Mouse (Mus musculus) ZHBTc4 (cell line): Measurements from ENCODE around the gene Fam173a.

Source experiments
- DNase-seq: peaks from one replicate; pipeline ENCODE4 v3.0.0-alpha.2; 2011; ENCODE audit warnings: low read depth, low spot score

The Fam173a gene

GRCm38 (mm10) chr17:25792615-25793014 lies at the start of gene Fam173a:
Gene Fam173a, minus strand, starts transcription at chr17:25792901.
- peak; percentile 41 for DNase-seq

- DNase-seq = no peak
These were observed 48.6 kb upstream of the Fam173a start, which contains the start of gene Gm20683 for GRCm38 (mm10) chr17:25841117-25841880. Gene Gm20683, minus strand, starts transcription at chr17:25841763.

GRCm38 (mm10) chr17:25840519-25840918 lies 47.8 kb upstream of the Fam173a start:
- no peak for DNase-seq

DNA sequence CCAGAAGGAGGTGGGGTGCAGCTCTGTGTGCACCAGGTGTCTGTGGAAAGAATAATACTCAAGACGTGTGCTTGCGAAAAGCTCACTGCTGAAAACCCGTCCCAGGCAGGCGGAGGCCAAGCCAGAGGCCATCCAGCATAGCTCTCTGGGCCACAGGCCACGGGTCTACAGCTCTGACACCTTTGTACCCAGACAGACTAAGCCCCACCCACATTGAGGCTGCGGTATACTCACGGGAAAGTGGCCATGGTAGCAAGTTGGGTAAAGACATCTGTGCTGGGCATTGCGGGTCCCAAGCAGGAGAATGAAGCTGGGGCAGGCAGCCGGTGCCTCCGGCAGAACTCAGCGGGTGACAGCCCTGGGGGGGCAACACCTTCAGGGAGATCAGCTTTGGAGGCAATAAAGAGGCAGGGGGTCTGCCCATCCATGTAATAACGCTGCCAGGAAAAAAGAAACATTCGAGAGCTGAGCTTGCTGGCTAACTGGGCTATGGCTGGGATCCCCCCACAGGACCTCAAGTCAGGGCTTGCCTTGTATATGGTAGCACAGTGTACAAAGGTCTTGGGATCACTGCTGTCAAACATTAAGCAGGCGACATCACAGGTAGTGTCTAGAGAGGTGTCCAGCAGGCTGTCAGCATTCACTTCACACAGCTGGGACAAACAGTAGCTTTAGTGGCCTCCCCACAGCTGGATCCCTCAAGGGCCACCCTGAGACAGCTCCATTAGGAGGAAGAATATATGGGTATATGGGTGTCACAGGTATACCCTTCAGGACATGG lies 46.9 kb upstream of the Fam173a start:
- DNase-seq = no peak

DNA sequence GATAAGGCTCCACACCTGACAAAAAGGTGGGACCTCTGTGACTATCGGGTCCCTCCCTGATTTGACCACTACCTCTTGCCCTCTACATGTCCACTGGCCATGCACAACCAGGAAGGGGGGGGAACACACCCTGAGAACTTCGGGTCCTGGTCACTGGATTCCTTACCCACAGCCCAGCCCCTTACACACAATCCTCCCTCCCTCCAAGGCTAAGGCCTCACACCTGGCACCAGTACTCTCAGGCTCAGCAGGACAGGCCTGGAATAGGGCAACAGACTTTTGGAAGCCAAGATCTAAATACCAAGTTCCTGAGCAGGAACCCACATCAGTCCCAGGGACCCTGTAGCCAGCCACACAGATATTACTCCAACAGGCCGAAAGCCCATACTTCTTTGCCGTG lies 46.2 kb upstream of the Fam173a start:
- no peak for DNase-seq

DNA sequence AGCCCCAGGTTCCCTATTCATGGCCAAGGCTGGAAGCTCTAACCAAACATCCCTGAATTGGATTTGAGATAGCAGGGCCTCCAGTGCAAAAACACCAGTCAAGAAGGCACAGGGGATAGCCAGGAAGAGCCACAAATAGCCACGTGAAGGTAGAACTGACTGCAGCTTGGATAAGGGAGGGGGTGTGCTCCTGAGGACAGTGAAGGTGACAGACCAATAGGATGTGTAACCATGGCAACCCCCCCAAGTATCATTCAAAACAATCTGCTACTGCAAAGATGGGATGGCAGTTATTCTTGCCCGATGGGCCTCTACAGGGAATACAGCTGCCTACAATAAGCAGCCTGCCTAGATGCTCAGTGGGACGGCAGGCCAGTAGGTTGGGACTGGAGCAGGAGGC lies 44.8 kb upstream of the Fam173a start:
- no peak for DNase-seq

DNA sequence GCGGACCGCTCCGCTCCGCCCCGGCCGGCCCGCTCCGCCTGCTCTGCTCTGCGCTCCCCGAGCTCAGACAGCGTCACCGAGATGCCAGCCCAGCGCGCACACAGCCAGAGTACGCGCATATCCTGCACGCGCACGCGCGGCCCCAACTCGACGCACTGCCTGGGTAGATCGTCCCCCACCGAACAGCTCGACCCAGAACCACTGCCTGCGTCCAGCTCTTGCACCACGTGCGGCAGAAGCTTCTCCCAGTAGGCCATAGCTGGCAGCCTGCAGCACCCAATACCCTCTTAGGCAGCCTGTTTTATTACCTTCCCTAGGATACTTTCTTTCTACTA lies 44.3 kb upstream of the Fam173a start, which contains the start of gene Rhbdl1:
Gene Rhbdl1 (minus strand): TSS at position 220 of the 335 bp plus-strand sequence.
- peak; percentile 76 for DNase-seq

DNA sequence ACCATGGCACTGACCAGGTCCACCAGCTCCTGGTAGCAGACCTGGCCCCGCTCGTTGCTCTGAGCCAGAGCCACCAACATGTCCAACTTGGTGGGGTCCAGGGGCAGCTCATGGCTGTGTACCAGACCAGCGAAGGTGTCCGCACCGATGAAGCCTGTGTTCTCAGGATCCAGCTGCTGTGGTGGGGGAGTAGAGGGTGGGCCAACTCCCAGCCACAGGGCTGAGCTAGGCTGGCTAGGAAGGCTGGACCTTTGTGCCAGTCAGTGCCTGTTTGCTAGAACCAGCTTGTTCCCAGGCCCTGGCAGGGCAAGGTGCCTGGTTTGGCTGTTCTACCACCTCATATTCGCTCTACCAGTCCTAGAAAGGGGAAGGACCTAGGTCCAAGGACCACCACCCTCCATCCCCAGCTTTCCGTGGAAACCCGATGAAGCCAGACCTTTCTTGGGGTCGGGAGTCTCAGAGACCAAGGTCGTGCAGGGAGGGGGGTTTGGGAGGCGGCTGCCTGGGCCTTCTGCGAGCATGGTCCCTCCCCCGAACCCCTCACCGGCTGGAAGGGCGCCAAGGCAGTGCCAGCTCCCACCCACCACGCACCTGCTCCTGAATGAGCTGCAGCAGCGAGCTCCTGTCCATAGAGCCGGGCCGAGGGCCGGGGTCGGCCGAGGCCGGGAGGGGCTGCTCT lies 43.8 kb upstream of the Fam173a start:
- no peak for DNase-seq

DNA sequence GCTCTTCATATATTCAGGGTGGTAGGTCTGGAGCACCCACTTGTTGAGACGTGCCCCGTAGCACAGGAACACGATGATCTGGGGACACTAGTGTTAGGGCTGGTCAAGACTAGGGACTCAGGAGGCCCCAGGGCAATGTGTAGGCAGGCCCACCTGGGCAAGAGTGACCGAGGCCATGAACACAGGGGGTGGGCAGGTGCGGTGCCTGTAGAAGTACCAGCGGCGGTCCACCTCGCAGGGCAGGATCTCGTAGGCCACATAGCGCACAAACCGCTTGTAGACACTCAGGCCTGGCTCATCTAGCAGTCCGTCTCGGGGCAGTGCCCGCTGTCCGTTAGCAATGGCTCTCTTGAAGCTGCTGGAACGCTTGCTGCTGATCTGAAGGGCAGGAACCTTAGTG lies 43.1 kb upstream of the Fam173a start:
- no peak for DNase-seq

DNA sequence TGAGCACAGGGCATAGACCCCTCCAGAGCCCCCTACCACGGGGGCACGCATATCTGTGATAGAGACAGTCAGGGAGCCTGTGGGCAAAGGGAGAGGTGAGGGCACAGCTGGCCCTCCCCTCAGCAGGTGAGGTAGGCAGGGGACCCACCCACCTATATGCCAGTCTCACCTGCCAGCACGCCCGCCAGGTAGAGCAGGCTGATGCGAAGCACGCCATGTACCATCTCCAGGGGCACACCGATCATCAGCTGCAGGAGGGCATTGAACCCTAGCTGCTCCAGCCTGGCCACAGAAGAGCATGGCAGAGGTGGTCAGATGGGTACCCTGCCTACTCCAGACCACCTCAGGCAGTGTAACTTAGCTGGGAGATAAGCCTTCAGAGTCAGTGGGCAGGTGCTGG lies 42.6 kb upstream of the Fam173a start:
- no peak for DNase-seq

- no peak for DNase-seq
These were observed 42.0 kb upstream of the Fam173a start for GRCm38 (mm10) chr17:25834595-25835222.

GRCm38 (mm10) chr17:25833961-25834594 lies 41.4 kb upstream of the Fam173a start:
- DNase-seq = no peak

GRCm38 (mm10) chr17:25833291-25833663 lies 40.6 kb upstream of the Fam173a start, which contains the start of gene Stub1:
Gene Stub1, minus strand, starts transcription at chr17:25833404.
- DNase-seq = peak; percentile 91

DNA sequence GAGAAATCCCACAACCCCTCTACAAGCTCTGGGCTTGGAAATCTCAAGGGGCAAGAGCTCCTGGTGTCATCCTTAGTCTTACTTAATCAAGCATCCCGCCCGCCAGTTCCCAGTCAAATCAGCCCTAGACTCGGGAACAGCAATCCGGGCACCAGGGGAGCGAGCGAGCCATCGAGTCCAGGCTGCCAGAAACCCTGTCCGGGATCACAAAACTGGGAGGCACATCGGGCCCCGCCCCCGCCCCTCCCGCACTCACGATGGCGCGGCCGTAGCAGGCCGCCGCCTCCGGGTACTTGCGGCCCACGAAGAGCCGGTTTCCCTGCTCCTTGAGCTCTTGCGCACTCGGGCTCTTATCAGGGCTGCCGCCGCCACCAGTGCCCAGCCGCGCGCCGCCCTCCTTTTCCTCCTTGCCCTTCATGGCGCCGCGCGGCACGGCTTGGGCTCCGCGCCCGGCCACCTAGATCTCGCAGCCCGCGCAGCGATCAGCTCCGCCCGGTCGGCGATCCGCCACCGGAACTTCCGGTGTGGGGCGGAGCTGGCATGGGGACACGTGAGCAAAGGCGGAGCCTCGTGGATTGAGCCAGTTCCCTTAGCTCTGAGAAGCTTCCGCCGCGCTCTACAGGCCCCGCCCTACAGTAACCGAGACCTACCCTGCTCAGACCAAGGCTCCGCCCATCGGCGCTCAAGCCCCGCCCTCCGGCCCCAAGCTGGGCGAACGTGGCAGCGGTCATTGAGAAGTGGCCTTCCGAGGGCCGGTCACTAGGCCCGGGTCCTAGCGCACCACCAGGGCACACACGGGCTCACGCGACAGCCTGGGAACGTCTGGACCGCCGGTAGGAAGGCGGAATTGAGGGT lies 40.0 kb upstream of the Fam173a start:
- peak; percentile 99 for DNase-seq

- DNase-seq = no peak
These were observed 39.0 kb upstream of the Fam173a start for GRCm38 (mm10) chr17:25831451-25832281.

GRCm38 (mm10) chr17:25830806-25831431 lies 38.2 kb upstream of the Fam173a start:
- DNase-seq = no peak

DNA sequence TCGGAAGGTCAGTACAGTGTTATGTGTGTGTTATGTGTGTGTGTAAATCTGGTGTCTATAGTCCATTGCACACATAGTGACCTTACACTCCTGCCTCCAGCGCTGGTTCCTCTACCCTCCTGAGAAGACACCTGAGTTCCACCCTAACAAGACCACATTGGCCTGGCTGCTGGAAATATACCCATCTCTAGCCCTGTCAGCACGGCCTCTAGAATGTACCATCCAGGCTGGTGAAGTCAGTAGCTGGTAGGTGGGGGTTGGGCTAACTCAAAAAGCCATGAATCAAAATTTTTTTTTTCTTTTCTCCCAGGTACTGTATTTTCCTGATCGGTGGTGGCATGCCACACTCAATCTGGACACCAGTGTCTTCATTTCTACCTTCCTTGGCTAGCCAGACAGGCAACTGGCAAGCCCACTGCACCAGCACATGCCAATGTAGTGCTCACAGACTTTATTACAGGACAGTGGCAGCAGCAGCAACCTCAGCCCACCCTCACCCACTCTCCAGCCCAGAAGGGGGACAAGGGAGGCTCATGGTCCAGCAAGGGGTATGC lies 37.6 kb upstream of the Fam173a start:
- no peak for DNase-seq

DNA sequence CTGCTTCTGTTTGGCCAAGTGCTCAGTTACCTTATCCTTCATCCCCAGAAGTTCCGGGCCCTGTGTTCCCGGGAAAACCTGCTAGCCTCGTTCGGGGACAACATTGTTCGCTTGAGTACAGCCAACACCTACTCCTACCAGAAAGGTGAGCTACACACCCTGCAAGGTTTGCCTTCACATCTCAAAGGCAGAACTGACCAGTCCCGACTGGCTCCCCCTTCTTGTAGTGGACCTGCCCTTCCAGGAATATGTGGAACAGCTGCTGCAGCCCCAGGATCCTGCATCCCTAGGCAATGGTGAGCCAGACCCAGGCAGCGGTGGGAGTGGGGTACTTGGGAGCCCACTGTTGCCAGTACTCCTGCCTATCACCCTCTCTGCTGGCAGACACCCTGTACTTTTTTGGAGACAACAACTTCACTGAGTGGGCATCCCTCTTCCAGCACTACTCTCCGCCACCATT lies 36.9 kb upstream of the Fam173a start:
- no peak for DNase-seq
